Mouse (Mus musculus): ENCODE data around the gene Ssu72.

Ssu72 gene

DNA sequence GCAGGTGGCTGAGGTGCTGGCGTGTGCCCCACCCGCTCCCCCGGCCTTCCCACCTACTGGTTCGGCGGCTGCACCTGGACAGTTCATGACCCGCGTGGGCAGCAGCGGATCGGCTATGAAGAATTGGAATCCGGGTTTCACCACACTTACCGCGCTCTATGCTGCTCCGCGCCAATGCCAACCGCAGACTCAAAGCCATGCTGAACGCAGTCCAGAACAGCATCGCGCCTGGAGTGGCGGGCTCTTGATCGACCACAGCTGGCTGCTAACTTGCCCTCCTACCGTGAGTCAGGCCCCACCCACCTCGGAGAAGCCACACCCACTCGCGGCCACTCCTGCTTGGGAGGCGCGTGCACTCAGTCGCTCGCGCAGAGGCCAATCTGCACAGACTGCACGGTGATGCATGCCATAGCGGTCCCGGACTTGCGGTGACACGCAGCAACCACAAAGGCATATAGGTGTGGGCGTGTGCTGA, 69.7 kb downstream of the Ssu72 start, which contains the start of gene Vwa1:
Vwa1 (minus strand) TSS at position 419 of the 475 bp plus-strand sequence.
- in situ Hi-C loops (cut with MboI; ENCODE audit: low pct_unique_long_range_greater_than_20kb in 1 of 2, low sequenced_read_pairs in 2 of 2, unreplicated experiment in 1 of 2): no loop called here

DNA sequence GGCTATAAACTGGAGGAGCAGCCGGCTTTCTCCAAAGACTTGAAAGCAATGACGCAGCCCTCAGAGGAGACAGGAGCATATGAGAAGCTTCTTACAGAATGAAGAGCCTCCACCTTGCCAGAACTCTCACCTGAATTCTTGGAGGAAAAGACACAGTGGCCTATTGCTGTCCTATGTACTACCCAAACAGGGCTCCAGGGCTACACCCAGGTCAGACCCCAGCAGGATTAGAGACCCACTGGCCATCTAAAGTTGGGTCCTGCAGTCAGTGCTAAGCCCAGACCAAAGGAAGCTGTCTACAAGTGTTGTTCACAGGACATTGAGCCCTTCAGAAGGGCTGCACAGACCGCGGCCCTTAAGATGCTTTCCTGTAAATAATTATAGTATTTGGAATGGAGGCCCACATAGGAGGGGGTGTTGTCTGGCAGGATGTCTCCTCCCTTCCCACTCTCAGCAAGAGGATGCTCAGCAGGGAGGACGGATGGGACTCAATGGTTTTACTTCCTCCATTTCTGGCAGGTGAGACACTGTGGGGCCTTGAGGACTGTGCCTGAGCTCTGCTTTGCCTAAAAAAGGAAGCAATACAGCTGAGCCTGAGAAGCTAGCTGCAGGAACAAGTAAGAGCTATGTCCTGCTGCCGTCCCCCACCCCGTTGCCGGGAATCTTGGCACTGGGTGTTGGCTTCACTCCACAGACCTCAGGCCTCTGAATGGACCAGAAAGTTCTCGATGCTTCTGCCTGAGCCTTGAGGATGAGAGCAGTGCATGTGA, 70.6 kb downstream of the Ssu72 start:
- in situ Hi-C loops (cut with MboI; ENCODE audit: low pct_unique_long_range_greater_than_20kb in 1 of 2, low sequenced_read_pairs in 2 of 2, unreplicated experiment in 1 of 2): no loop called here

DNA sequence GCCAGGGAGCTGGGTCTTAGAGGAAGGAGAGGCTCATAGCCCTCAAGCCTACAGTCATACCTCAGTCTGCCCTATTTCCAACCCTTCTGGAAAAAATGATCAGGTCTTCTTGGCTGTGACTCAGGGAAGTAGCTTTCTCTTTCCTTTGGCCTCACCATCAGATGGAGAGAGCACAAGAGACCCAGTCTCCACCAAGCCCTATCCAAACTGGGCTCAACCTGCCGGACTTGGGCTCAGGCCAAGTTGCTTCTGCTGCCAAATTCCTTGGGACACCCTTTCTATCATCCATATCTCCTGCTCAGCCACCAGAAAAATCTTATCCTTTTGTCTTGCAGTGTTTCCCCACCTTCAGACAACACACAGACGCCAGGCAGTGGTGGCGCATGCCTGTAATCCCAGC, 71.3 kb downstream of the Ssu72 start:
- in situ Hi-C loops (cut with MboI; ENCODE audit: low pct_unique_long_range_greater_than_20kb in 1 of 2, low sequenced_read_pairs in 2 of 2, unreplicated experiment in 1 of 2): no loop called here

DNA sequence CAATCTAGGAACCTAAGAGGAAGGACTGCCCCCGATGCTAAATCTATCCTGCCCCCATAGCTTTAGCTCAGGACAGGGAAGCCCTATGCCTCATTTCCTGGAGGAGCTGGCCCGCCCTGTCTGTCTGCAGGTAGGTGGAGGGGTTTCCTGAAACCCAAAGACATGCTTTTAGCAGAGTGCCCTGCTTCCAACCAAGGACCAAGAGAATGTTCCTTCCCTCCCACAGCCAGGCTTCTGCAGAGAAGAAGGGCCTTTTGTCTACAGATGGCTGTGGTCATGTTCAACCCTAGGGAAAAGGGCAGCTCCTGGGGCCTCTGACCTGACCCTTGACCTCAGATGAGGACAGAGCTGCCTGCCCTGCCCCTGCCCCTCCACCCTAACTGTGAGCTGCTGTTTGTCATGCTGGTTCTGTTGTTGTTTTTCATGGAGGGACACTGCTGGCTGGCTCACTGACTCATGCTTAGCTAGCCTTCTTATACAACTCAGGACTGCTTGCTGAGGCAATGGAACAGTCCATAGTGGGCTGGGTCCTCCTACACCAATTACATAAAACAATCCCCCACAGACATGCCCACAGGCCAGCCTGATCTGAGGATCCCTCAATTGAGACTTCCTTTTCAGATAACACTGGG, 72.2 kb downstream of the Ssu72 start:
- in situ Hi-C loops (cut with MboI; ENCODE audit: low pct_unique_long_range_greater_than_20kb in 1 of 2, low sequenced_read_pairs in 2 of 2, unreplicated experiment in 1 of 2): no loop called here

DNA sequence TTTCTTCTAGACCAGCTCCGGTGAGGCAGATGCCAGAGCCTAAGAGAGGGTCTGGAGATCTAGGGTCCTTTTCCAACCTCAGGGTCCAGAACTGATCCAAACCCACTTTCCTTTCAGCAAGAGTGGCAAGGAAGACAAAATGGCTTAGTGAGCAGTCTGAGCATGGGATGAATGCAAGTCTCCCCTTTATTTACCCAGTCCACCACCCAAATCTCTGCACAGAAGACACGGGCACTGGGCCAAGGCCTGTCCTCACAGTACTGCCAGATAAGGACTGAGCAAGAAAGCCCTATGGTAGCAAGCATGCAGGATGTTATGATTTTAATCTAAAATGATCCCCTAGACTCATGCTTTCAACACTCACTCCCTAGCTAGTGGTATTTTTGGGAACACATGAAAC, 73.2 kb downstream of the Ssu72 start:
- in situ Hi-C loops (cut with MboI; ENCODE audit: low pct_unique_long_range_greater_than_20kb in 1 of 2, low sequenced_read_pairs in 2 of 2, unreplicated experiment in 1 of 2): no loop called here

DNA sequence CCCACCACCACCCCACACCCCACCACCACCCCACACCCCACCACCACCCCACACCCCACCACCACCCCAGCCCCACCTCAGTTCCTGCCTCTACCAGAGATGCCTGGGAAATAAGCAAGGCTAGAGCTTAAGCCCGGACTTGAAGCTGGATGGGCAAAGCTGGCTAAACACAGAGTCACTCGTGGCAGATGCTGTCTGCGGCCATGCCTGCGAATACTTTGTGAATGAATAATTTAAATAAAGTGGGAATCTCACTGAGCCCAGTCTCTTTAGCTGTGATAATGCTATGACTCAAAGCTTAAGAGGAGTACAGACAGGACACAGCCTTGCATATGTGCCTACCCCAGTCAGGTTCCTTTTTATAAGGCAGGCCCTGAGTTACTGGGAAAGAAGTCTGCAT, 74.9 kb downstream of the Ssu72 start:
- in situ Hi-C loops (cut with MboI; ENCODE audit: low pct_unique_long_range_greater_than_20kb in 1 of 2, low sequenced_read_pairs in 2 of 2, unreplicated experiment in 1 of 2): no loop called here

DNA sequence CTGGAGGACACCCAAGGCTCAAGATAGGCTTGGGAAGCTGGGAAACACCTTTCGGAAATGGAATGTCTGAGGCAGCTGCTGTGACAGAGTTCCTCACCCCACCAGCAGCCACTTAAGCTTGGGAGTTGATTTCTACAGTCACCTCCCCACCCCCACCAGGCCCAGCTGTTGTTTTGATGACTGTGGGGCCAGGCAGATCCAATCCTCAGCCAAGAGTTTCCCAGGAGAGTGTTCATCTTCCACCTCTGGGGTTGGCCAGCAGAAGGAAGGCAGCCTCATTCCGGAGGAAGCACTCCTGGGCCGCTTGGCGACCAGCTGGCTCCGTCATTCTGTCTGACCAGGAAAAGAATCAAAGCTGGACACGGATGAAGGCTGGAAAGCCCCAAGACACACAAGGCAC, 76.3 kb downstream of the Ssu72 start:
- in situ Hi-C loops (cut with MboI; ENCODE audit: low pct_unique_long_range_greater_than_20kb in 1 of 2, low sequenced_read_pairs in 2 of 2, unreplicated experiment in 1 of 2): no loop called here
